Mouse (Mus musculus): ENCODE results near the gene Tpd52l1. TPM values are rescaled to one million over a fixed set of nuclear protein-coding genes. Genes with fewer than 3 reads are reported as not detected.

Tpd52l1 gene
- total and polyA plus RNA-seq, 2 experiments: 6.5 to 16.3 TPM

- Histone ChIP-seq H3K36me3 (ENCODE audit: control insufficient read depth, insufficient read depth, low read length) (no peaks in the 10 kb centered on the region), H3K9ac (ENCODE audit: low read depth, low read length) (no peak overlapping the region), H3K79me2 (ENCODE audit: control insufficient read depth, insufficient read depth, low read length) (no peaks in the 10 kb centered on the region), H3K4me3 (ENCODE audit: insufficient read depth, low read depth, low read length) (no peak overlapping the region), H3K27ac (replicated peaks; ENCODE audit: insufficient read depth, low read depth, low read length) (no peak overlapping the region), H3K4me1 (ENCODE audit: control insufficient read depth, insufficient read depth, low read length) (no peaks in the 10 kb centered on the region), H3K27me3 (ENCODE audit: control insufficient read depth, insufficient read depth, low read length) (no peaks in the 10 kb centered on the region)
- TF ChIP-seq CTCF (IDR thresholded peaks at IDR 0.05; ENCODE audit: low read depth, low read length) (no peak), POLR2A (IDR thresholded peaks at IDR 0.05; ENCODE audit: extremely low read depth, insufficient read depth, low read length) (no peak)
- no peak for DNase-seq (ENCODE audit: extremely low read depth, low read depth, low spot score)
- WGBS: 21% methylated on average over 1 of the region's 1 CpGs
These were observed 138.6 kb downstream of the Tpd52l1 start for GRCm38 (mm10) chr10:31307024-31307598.

- H3K27ac ChIP-seq (replicated peaks; ENCODE audit: insufficient read depth, low read depth, low read length): no peak overlapping the region
- no peak overlapping the region for H3K9ac ChIP-seq (ENCODE audit: low read depth, low read length)
- 76% methylated on average over 2 of the region's 2 CpGs for WGBS
- no peak for TF ChIP-seq POLR2A (IDR thresholded peaks at IDR 0.05; ENCODE audit: extremely low read depth, insufficient read depth, low read length)
- no peaks in the 10 kb centered on the region for H3K27me3 ChIP-seq (ENCODE audit: control insufficient read depth, insufficient read depth, low read length)
- H3K79me2 ChIP-seq (ENCODE audit: control insufficient read depth, insufficient read depth, low read length): no peaks in the 10 kb centered on the region
- H3K4me3 ChIP-seq (ENCODE audit: insufficient read depth, low read depth, low read length): no peak overlapping the region
- no peaks in the 10 kb centered on the region for H3K4me1 ChIP-seq (ENCODE audit: control insufficient read depth, insufficient read depth, low read length)
- no peak for DNase-seq (ENCODE audit: extremely low read depth, low read depth, low spot score)
- no peaks in the 10 kb centered on the region for H3K36me3 ChIP-seq (ENCODE audit: control insufficient read depth, insufficient read depth, low read length)
These were observed 142.3 kb downstream of the Tpd52l1 start for GRCm38 (mm10) chr10:31303446-31303845.

- no peak for DNase-seq (ENCODE audit: extremely low read depth, low read depth, low spot score)
- WGBS: 68% methylated on average over 1 of the region's 1 CpGs
- no peak overlapping the region for H3K27ac ChIP-seq (replicated peaks; ENCODE audit: insufficient read depth, low read depth, low read length)
- H3K4me1 ChIP-seq (ENCODE audit: control insufficient read depth, insufficient read depth, low read length): no peaks in the 10 kb centered on the region
- H3K79me2 ChIP-seq (ENCODE audit: control insufficient read depth, insufficient read depth, low read length): no peaks in the 10 kb centered on the region
- H3K36me3 ChIP-seq (ENCODE audit: control insufficient read depth, insufficient read depth, low read length): no peaks in the 10 kb centered on the region
- H3K27me3 ChIP-seq (ENCODE audit: control insufficient read depth, insufficient read depth, low read length): no peaks in the 10 kb centered on the region
- TF ChIP-seq POLR2A (IDR thresholded peaks at IDR 0.05; ENCODE audit: extremely low read depth, insufficient read depth, low read length) (no peak), CTCF (IDR thresholded peaks at IDR 0.05; ENCODE audit: low read depth, low read length) (no peak)
- no peak overlapping the region for H3K9ac ChIP-seq (ENCODE audit: low read depth, low read length)
- H3K4me3 ChIP-seq (ENCODE audit: insufficient read depth, low read depth, low read length): no peak overlapping the region
These were observed 145.5 kb downstream of the Tpd52l1 start for GRCm38 (mm10) chr10:31300292-31300691.

- Histone ChIP-seq H3K27me3 (ENCODE audit: control insufficient read depth, insufficient read depth, low read length) (no peaks in the 10 kb centered on the region), H3K27ac (replicated peaks; ENCODE audit: insufficient read depth, low read depth, low read length) (no peak overlapping the region), H3K9ac (ENCODE audit: low read depth, low read length) (no peak overlapping the region), H3K36me3 (ENCODE audit: control insufficient read depth, insufficient read depth, low read length) (no peaks in the 10 kb centered on the region), H3K4me1 (ENCODE audit: control insufficient read depth, insufficient read depth, low read length) (no peaks in the 10 kb centered on the region), H3K79me2 (ENCODE audit: control insufficient read depth, insufficient read depth, low read length) (no peaks in the 10 kb centered on the region), H3K4me3 (ENCODE audit: insufficient read depth, low read depth, low read length) (no peak overlapping the region)
- DNase-seq (ENCODE audit: extremely low read depth, low read depth, low spot score): peak; percentile 49
- TF ChIP-seq CTCF (IDR thresholded peaks at IDR 0.05; ENCODE audit: low read depth, low read length): peak; percentile 59
- no peak for TF ChIP-seq POLR2A (IDR thresholded peaks at IDR 0.05; ENCODE audit: extremely low read depth, insufficient read depth, low read length)
- WGBS: 45% methylated on average over 6 of the region's 6 CpGs
These were observed 146.7 kb downstream of the Tpd52l1 start for GRCm38 (mm10) chr10:31298921-31299574.

- 67% methylated on average over 2 of the region's 2 CpGs for WGBS
- no peak for DNase-seq (ENCODE audit: extremely low read depth, low read depth, low spot score)
These were observed 147.5 kb downstream of the Tpd52l1 start for GRCm38 (mm10) chr10:31298263-31298662.

GRCm38 (mm10) chr10:31297106-31297505, 148.7 kb downstream of the Tpd52l1 start:
- Histone ChIP-seq H3K4me1 (ENCODE audit: control insufficient read depth, insufficient read depth, low read length) (no peaks in the 10 kb centered on the region), H3K4me3 (ENCODE audit: insufficient read depth, low read depth, low read length) (no peak overlapping the region), H3K36me3 (ENCODE audit: control insufficient read depth, insufficient read depth, low read length) (no peaks in the 10 kb centered on the region), H3K9ac (ENCODE audit: low read depth, low read length) (no peak overlapping the region), H3K27ac (replicated peaks; ENCODE audit: insufficient read depth, low read depth, low read length) (no peak overlapping the region), H3K27me3 (ENCODE audit: control insufficient read depth, insufficient read depth, low read length) (no peaks in the 10 kb centered on the region), H3K79me2 (ENCODE audit: control insufficient read depth, insufficient read depth, low read length) (no peaks in the 10 kb centered on the region)
- no peak for DNase-seq (ENCODE audit: extremely low read depth, low read depth, low spot score)
- TF ChIP-seq CTCF (IDR thresholded peaks at IDR 0.05; ENCODE audit: low read depth, low read length) (no peak), POLR2A (IDR thresholded peaks at IDR 0.05; ENCODE audit: extremely low read depth, insufficient read depth, low read length) (no peak)
- 79% methylated on average over 4 of the region's 4 CpGs for WGBS

More at GRCm38 (mm10) chr10:31298263-31298662, 147.5 kb downstream of the Tpd52l1 start:
- Histone ChIP-seq H3K27ac (replicated peaks; ENCODE audit: insufficient read depth, low read depth, low read length) (no peak overlapping the region), H3K9ac (ENCODE audit: low read depth, low read length) (no peak overlapping the region), H3K27me3 (ENCODE audit: control insufficient read depth, insufficient read depth, low read length) (no peaks in the 10 kb centered on the region), H3K4me1 (ENCODE audit: control insufficient read depth, insufficient read depth, low read length) (no peaks in the 10 kb centered on the region), H3K79me2 (ENCODE audit: control insufficient read depth, insufficient read depth, low read length) (no peaks in the 10 kb centered on the region), H3K36me3 (ENCODE audit: control insufficient read depth, insufficient read depth, low read length) (no peaks in the 10 kb centered on the region), H3K4me3 (ENCODE audit: insufficient read depth, low read depth, low read length) (no peak overlapping the region)
- no peak for TF ChIP-seq CTCF (IDR thresholded peaks at IDR 0.05; ENCODE audit: low read depth, low read length)

Data from liver, adult 2 months (tissue).